Mouse (Mus musculus) forebrain, embryonic 15.5 days (tissue): ENCODE results near the gene Fgfr2. TPM values are rescaled to one million over a fixed set of nuclear protein-coding genes. Genes with fewer than 3 reads are reported as not detected.

Experiments
- ATAC-seq: fragments of 200-750 bp; cut with Nextera tagmentation; replicated peaks from 2 replicates; pipeline ENCODE4 v1.8.0; 2017; ENCODE audit warnings: mild to moderate bottlenecking, moderate TSS enrichment, moderate library complexity
- H3K27ac ChIP-seq: fragments of 300-500 bp; sonication (generic); replicated peaks from 2 replicates; pipeline ENCODE4 v1.5.1; 2015; ENCODE audit warnings: mild to moderate bottlenecking, inconsistent platforms
- H3K27me3 ChIP-seq: fragments of 300-500 bp; sonication (generic); 2 replicates; pipeline ENCODE4 v1.6.1; 2015; ENCODE audit warnings: inconsistent platforms
- H3K36me3 ChIP-seq: fragments of 300-500 bp; sonication (generic); 2 replicates; pipeline ENCODE4 v1.6.1; 2015; ENCODE audit warnings: mild to moderate bottlenecking, inconsistent platforms
- H3K4me1 ChIP-seq: fragments of 300-500 bp; sonication (generic); 2 replicates; pipeline ENCODE4 v1.6.1; 2015; ENCODE audit warnings: inconsistent platforms
- H3K4me2 ChIP-seq: fragments of 300-500 bp; sonication (generic); replicated peaks from 2 replicates; pipeline ENCODE4 v1.6.1; 2015; ENCODE audit warnings: mild to moderate bottlenecking, inconsistent platforms
- H3K4me3 ChIP-seq: fragments of 300-500 bp; sonication (generic); 2 replicates; pipeline ENCODE4 v1.5.1; 2015; ENCODE audit warnings: mild to moderate bottlenecking, inconsistent platforms
- H3K9ac ChIP-seq: fragments of 300-500 bp; sonication (generic); replicated peaks from 2 replicates; pipeline ENCODE4 v1.6.1; 2015; ENCODE audit warnings: mild to moderate bottlenecking, inconsistent platforms
- H3K9me3 ChIP-seq: fragments of 300-500 bp; sonication (generic); 2 replicates; pipeline ENCODE4 v1.6.1; 2016; ENCODE audit warnings: inconsistent platforms
- WGBS: fragments of 180-500 bp; shearing (Covaris S2); methylation state at CpG from one replicate; pipeline ENCODE4 v1.1.7; 2015; ENCODE audit warnings: mixed read lengths; 5-methylcytosine and 5-hydroxymethylcytosine counted together
- polyA plus RNA-seq: library from polyadenylated mRNA; unstranded; fragments of >200 nt; fragmentation: Nextera tagmentation; extraction: Ambion mirVana; gene quantifications from 2 replicates; pipeline ENCODE4 v1.2.1, GENCODE M21; 2015

The Fgfr2 gene
- polyA plus RNA-seq, 1 experiment from 2014 or later, result 48.1 TPM

- Histone ChIP-seq H3K27me3 (no peaks in the 10 kb centered on the region), H3K4me2 (no peak overlapping the region), H3K36me3 (peaks cover 46% of the 10 kb centered on the region), H3K9me3 (no peaks in the 10 kb centered on the region), H3K4me1 (no peaks in the 10 kb centered on the region), H3K9ac (no peak overlapping the region), H3K4me3 (no peak overlapping the region), H3K27ac (no peak overlapping the region)
- WGBS, result 92% methylated on average over 3 of the region's 3 CpGs
- ATAC-seq, result no peak
These were observed 280.0 kb downstream of the Fgfr2 start for GRCm38 (mm10) chr7:132843152-132843551.

GRCm38 (mm10) chr7:132842455-132842854 lies 280.7 kb downstream of the Fgfr2 start:
- Histone ChIP-seq H3K4me3 (no peak overlapping the region), H3K4me1 (no peaks in the 10 kb centered on the region), H3K9me3 (no peaks in the 10 kb centered on the region), H3K36me3 (peaks cover 41% of the 10 kb centered on the region), H3K4me2 (no peak overlapping the region), H3K27ac (no peak overlapping the region), H3K9ac (no peak overlapping the region), H3K27me3 (no peaks in the 10 kb centered on the region)
- no peak for ATAC-seq
- 97% methylated on average over 1 of the region's 1 CpGs for WGBS

GRCm38 (mm10) chr7:132841287-132841686 lies 281.9 kb downstream of the Fgfr2 start:
- Histone ChIP-seq H3K27me3 (no peaks in the 10 kb centered on the region), H3K27ac (no peak overlapping the region), H3K4me2 (no peak overlapping the region), H3K4me3 (no peak overlapping the region), H3K9me3 (no peaks in the 10 kb centered on the region), H3K9ac (no peak overlapping the region), H3K4me1 (no peaks in the 10 kb centered on the region), H3K36me3 (peaks cover 37% of the 10 kb centered on the region)
- no peak for ATAC-seq
- 90% methylated on average over 5 of the region's 5 CpGs for WGBS

- Histone ChIP-seq H3K36me3 (peaks cover 42% of the 10 kb centered on the region), H3K4me1 (no peaks in the 10 kb centered on the region), H3K9ac (no peak overlapping the region), H3K4me2 (no peak overlapping the region), H3K4me3 (no peak overlapping the region), H3K27me3 (no peaks in the 10 kb centered on the region), H3K9me3 (no peaks in the 10 kb centered on the region), H3K27ac (no peak overlapping the region)
- no peak for ATAC-seq
- 35% methylated on average over 4 of the region's 4 CpGs for WGBS
These were observed 292.2 kb downstream of the Fgfr2 start for GRCm38 (mm10) chr7:132830955-132831354.

- WGBS, result 4% methylated on average over 1 of the region's 1 CpGs
- Histone ChIP-seq H3K4me1 (peaks cover 10% of the 10 kb centered on the region), H3K4me2 (no peak overlapping the region), H3K9ac (no peak overlapping the region), H3K9me3 (no peaks in the 10 kb centered on the region), H3K27ac (0 out of 2 replicates have a peak overlapping the region, but pooled peaks have one; percentile 8), H3K36me3 (peaks cover 25% of the 10 kb centered on the region), H3K27me3 (no peaks in the 10 kb centered on the region), H3K4me3 (no peak overlapping the region)
- ATAC-seq, result no peak
These were observed 298.7 kb downstream of the Fgfr2 start for GRCm38 (mm10) chr7:132824346-132825022.

GRCm38 (mm10) chr7:132823832-132824231 lies 299.3 kb downstream of the Fgfr2 start:
- no peak for ATAC-seq
- Histone ChIP-seq H3K4me3 (no peak overlapping the region), H3K27me3 (no peaks in the 10 kb centered on the region), H3K4me1 (peaks cover 10% of the 10 kb centered on the region), H3K4me2 (no peak overlapping the region), H3K9ac (no peak overlapping the region), H3K9me3 (no peaks in the 10 kb centered on the region), H3K27ac (peak overlapping the region; percentile 19; the same call in 1 of the 2 replicates), H3K36me3 (peaks cover 25% of the 10 kb centered on the region)

GRCm38 (mm10) chr7:132820692-132821091 lies 302.5 kb downstream of the Fgfr2 start:
- H3K4me1 ChIP-seq, result peaks cover 19% of the 10 kb centered on the region

GRCm38 (mm10) chr7:132817056-132817455 lies 306.1 kb downstream of the Fgfr2 start:
- no peaks in the 10 kb centered on the region for H3K36me3 ChIP-seq
- 42% methylated on average over 6 of the region's 6 CpGs for WGBS
- H3K9me3 ChIP-seq, result no peaks in the 10 kb centered on the region
- H3K27ac ChIP-seq, result peak overlapping the region; percentile 62; the same call in 1 of the 2 replicates
- no peak for ATAC-seq
- H3K4me3 ChIP-seq, result no peak overlapping the region
- no peak overlapping the region for H3K4me2 ChIP-seq
- no peak overlapping the region for H3K9ac ChIP-seq
- H3K4me1 ChIP-seq, result peaks cover 29% of the 10 kb centered on the region
- no peaks in the 10 kb centered on the region for H3K27me3 ChIP-seq

More at GRCm38 (mm10) chr7:132820692-132821091, 302.5 kb downstream of the Fgfr2 start:
- H3K27ac ChIP-seq, result peak overlapping the region; percentile 38; the same call in 1 of the 2 replicates
- H3K4me2 ChIP-seq, result no peak overlapping the region
- no peak overlapping the region for H3K4me3 ChIP-seq
- no peaks in the 10 kb centered on the region for H3K27me3 ChIP-seq
- no peaks in the 10 kb centered on the region for H3K9me3 ChIP-seq
- H3K36me3 ChIP-seq, result peaks cover 8% of the 10 kb centered on the region
- no peak overlapping the region for H3K9ac ChIP-seq
- peak; percentile 43; the same call in 1 of the 2 replicates for ATAC-seq
- WGBS, result 24% methylated on average over 3 of the region's 3 CpGs

- no peak for ATAC-seq
These were observed 306.6 kb downstream of the Fgfr2 start for GRCm38 (mm10) chr7:132816528-132816927.

GRCm38 (mm10) chr7:132815081-132815480 lies 308.1 kb downstream of the Fgfr2 start:
- Histone ChIP-seq H3K36me3 (no peaks in the 10 kb centered on the region), H3K9ac (no peak overlapping the region), H3K4me2 (no peak overlapping the region), H3K27ac (no peak overlapping the region), H3K27me3 (no peaks in the 10 kb centered on the region), H3K4me1 (peaks cover 45% of the 10 kb centered on the region), H3K4me3 (no peak overlapping the region), H3K9me3 (no peaks in the 10 kb centered on the region)
- no peak for ATAC-seq
- WGBS, result 77% methylated on average over 5 of the region's 5 CpGs

More at GRCm38 (mm10) chr7:132816528-132816927, 306.6 kb downstream of the Fgfr2 start:
- Histone ChIP-seq H3K27me3 (no peaks in the 10 kb centered on the region), H3K9me3 (no peaks in the 10 kb centered on the region), H3K4me3 (no peak overlapping the region), H3K9ac (no peak overlapping the region), H3K4me2 (no peak overlapping the region), H3K27ac (no peak overlapping the region), H3K36me3 (no peaks in the 10 kb centered on the region), H3K4me1 (peaks cover 34% of the 10 kb centered on the region)
- 29% methylated on average over 2 of the region's 2 CpGs for WGBS

GRCm38 (mm10) chr7:132814089-132814450 lies 309.1 kb downstream of the Fgfr2 start:
- H3K4me3 ChIP-seq, result peak overlapping the region; percentile 80
- 1% methylated on average over 7 of the region's 7 CpGs for WGBS
- no peaks in the 10 kb centered on the region for H3K36me3 ChIP-seq

GRCm38 (mm10) chr7:132813416-132814088 lies 309.6 kb downstream of the Fgfr2 start, which contains the start of gene Fam53b:
Gene Fam53b, minus strand, starts transcription at chr7:132813886.
- H3K27ac ChIP-seq, result peak within 1 kb of the TSS; percentile 92
- peak within 1 kb of the TSS; percentile 80 for H3K9ac ChIP-seq
- H3K36me3 ChIP-seq, result no peaks in the 10 kb centered on the region
- peak; percentile 49 for ATAC-seq
- peak within 1 kb of the TSS; percentile 80 for H3K4me3 ChIP-seq
- WGBS, result under 1% methylated on average over 84 of the region's 85 CpGs
- H3K4me1 ChIP-seq, result peaks cover 60% of the 10 kb centered on the region
- no peaks in the 10 kb centered on the region for H3K9me3 ChIP-seq
- peak within 1 kb of the TSS; percentile 76 for H3K4me2 ChIP-seq
- H3K27me3 ChIP-seq, result no peaks in the 10 kb centered on the region

More at GRCm38 (mm10) chr7:132814089-132814450, 309.1 kb downstream of the Fgfr2 start:
- ATAC-seq, result no peak
- Histone ChIP-seq H3K4me1 (peaks cover 55% of the 10 kb centered on the region), H3K27me3 (no peaks in the 10 kb centered on the region), H3K9me3 (no peaks in the 10 kb centered on the region), H3K9ac (peak overlapping the region; percentile 80), H3K4me2 (peak overlapping the region; percentile 76), H3K27ac (peak overlapping the region; percentile 92)
